Mouse (Mus musculus) lung, adult 2 months (tissue): ENCODE results near the gene Dst.

Experiments
- CTCF ChIP-seq: fragments of 200-500 bp; IDR thresholded peaks from 2 replicates; pipeline ENCODE4 v1.5.1; 2011; ENCODE audit warnings: mild to moderate bottlenecking, low read length, control low read depth; ENCODE audit not compliant: insufficient read depth
- POLR2A ChIP-seq: fragments of 200-500 bp; IDR thresholded peaks from 2 replicates; pipeline ENCODE4 v1.6.1; 2011; ENCODE audit warnings: low read depth, mild to moderate bottlenecking, control low read depth, low read length, borderline replicate concordance; ENCODE audit errors: extremely low read depth

DNA sequence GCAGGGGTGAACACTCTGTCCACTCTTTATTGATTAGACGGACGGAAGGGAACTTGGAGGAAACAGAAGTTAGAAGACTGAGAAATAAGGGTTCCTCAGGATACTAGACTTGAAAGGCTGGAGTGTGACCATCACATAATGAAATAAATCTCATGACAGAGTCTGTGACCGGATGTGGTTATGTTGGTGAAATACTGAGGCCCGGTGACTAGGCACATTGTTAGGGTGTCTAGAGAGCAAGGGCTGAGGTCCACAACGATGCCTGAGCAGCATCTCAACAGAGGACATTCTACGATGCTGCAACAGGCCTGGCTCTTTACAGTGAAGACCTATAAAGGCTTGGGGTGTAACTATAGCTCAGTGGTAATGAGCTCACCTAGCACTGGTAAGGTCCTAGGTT, 9.7 kb upstream of the Dst start:
- TF ChIP-seq CTCF (no peak), POLR2A (no peak)
